Mouse (Mus musculus): ENCODE results near the gene Nfib. TPM values are rescaled to one million over a fixed set of nuclear protein-coding genes. Genes with fewer than 3 reads are reported as not detected.

Gene Nfib
- polyA plus RNA-seq, 1 experiment from 2014 or later, result 31.8 TPM

- no peak for DNase-seq (ENCODE audit: low spot score)
- Histone ChIP-seq H3K27me3 (ENCODE audit: control insufficient read depth, insufficient read depth, low read length) (no peaks in the 10 kb centered on the region), H3K36me3 (ENCODE audit: control insufficient read depth, insufficient read depth, low read length) (no peaks in the 10 kb centered on the region), H3K4me2 (ENCODE audit: low read depth, severe bottlenecking) (no peak overlapping the region), H3K9ac (ENCODE audit: low read length) (no peak overlapping the region), H3K9me3 (ENCODE audit: control insufficient read depth, low read length) (no peaks in the 10 kb centered on the region), H3K4me1 (ENCODE audit: control insufficient read depth, insufficient read depth, low read length) (no peaks in the 10 kb centered on the region), H3K27ac (replicated peaks; ENCODE audit: low read depth, low read length) (no peak overlapping the region), H3K4me3 (ENCODE audit: low read depth, low read length) (no peak overlapping the region)
- ATAC-seq (ENCODE audit: insufficient number of reproducible peaks, low FRiP score, low TSS enrichment, low read depth), result no peak
- WGBS, result 84% methylated on average over 11 of the region's 11 CpGs
Measured at GRCm38 (mm10) chr4:82383991-82384731, 321.4 kb downstream of the Nfib start.

- no peak for ATAC-seq (ENCODE audit: insufficient number of reproducible peaks, low FRiP score, low TSS enrichment, low read depth)
- Histone ChIP-seq H3K27me3 (ENCODE audit: control insufficient read depth, insufficient read depth, low read length) (no peaks in the 10 kb centered on the region), H3K9ac (ENCODE audit: low read length) (no peak overlapping the region), H3K36me3 (ENCODE audit: control insufficient read depth, insufficient read depth, low read length) (no peaks in the 10 kb centered on the region), H3K4me1 (ENCODE audit: control insufficient read depth, insufficient read depth, low read length) (no peaks in the 10 kb centered on the region), H3K4me3 (ENCODE audit: low read depth, low read length) (no peak overlapping the region), H3K4me2 (ENCODE audit: low read depth, severe bottlenecking) (no peak overlapping the region), H3K9me3 (ENCODE audit: control insufficient read depth, low read length) (no peaks in the 10 kb centered on the region), H3K27ac (replicated peaks; ENCODE audit: low read depth, low read length) (no peak overlapping the region)
- no peak for DNase-seq (ENCODE audit: low spot score)
- 84% methylated on average over 8 of the region's 8 CpGs for WGBS
Measured at GRCm38 (mm10) chr4:82383346-82383745, 322.2 kb downstream of the Nfib start.

GRCm38 (mm10) chr4:82381786-82382185, 323.8 kb downstream of the Nfib start:
- no peaks in the 10 kb centered on the region for H3K9me3 ChIP-seq (ENCODE audit: control insufficient read depth, low read length)
- ATAC-seq (ENCODE audit: insufficient number of reproducible peaks, low FRiP score, low TSS enrichment, low read depth) (no peak), DNase-seq (ENCODE audit: low spot score) (no peak)
- WGBS, result 70% methylated on average over 1 of the region's 1 CpGs
- H3K4me2 ChIP-seq (ENCODE audit: low read depth, severe bottlenecking), result no peak overlapping the region
- H3K27ac ChIP-seq (replicated peaks; ENCODE audit: low read depth, low read length), result no peak overlapping the region
- H3K27me3 ChIP-seq (ENCODE audit: control insufficient read depth, insufficient read depth, low read length), result no peaks in the 10 kb centered on the region
- no peak overlapping the region for H3K9ac ChIP-seq (ENCODE audit: low read length)
- no peaks in the 10 kb centered on the region for H3K36me3 ChIP-seq (ENCODE audit: control insufficient read depth, insufficient read depth, low read length)
- H3K4me1 ChIP-seq (ENCODE audit: control insufficient read depth, insufficient read depth, low read length), result no peaks in the 10 kb centered on the region
- no peak overlapping the region for H3K4me3 ChIP-seq (ENCODE audit: low read depth, low read length)

- no peaks in the 10 kb centered on the region for H3K9me3 ChIP-seq (ENCODE audit: control insufficient read depth, low read length)
- no peak overlapping the region for H3K9ac ChIP-seq (ENCODE audit: low read length)
- H3K4me1 ChIP-seq (ENCODE audit: control insufficient read depth, insufficient read depth, low read length), result no peaks in the 10 kb centered on the region
- H3K4me3 ChIP-seq (ENCODE audit: low read depth, low read length), result no peak overlapping the region
- no peak overlapping the region for H3K4me2 ChIP-seq (ENCODE audit: low read depth, severe bottlenecking)
- no peak overlapping the region for H3K27ac ChIP-seq (replicated peaks; ENCODE audit: low read depth, low read length)
- no peaks in the 10 kb centered on the region for H3K27me3 ChIP-seq (ENCODE audit: control insufficient read depth, insufficient read depth, low read length)
- DNase-seq (ENCODE audit: low spot score) (no peak), ATAC-seq (ENCODE audit: insufficient number of reproducible peaks, low FRiP score, low TSS enrichment, low read depth) (no peak)
- no peaks in the 10 kb centered on the region for H3K36me3 ChIP-seq (ENCODE audit: control insufficient read depth, insufficient read depth, low read length)
Measured at GRCm38 (mm10) chr4:82380578-82380977, 325.0 kb downstream of the Nfib start.

- Histone ChIP-seq H3K9me3 (ENCODE audit: control insufficient read depth, low read length) (no peaks in the 10 kb centered on the region), H3K36me3 (ENCODE audit: control insufficient read depth, insufficient read depth, low read length) (no peaks in the 10 kb centered on the region), H3K4me3 (ENCODE audit: low read depth, low read length) (no peak overlapping the region), H3K27me3 (ENCODE audit: control insufficient read depth, insufficient read depth, low read length) (no peaks in the 10 kb centered on the region), H3K4me2 (ENCODE audit: low read depth, severe bottlenecking) (no peak overlapping the region), H3K27ac (replicated peaks; ENCODE audit: low read depth, low read length) (no peak overlapping the region), H3K9ac (ENCODE audit: low read length) (no peak overlapping the region), H3K4me1 (ENCODE audit: control insufficient read depth, insufficient read depth, low read length) (no peaks in the 10 kb centered on the region)
- WGBS, result 94% methylated on average over 3 of the region's 3 CpGs
- no peak for ATAC-seq (ENCODE audit: insufficient number of reproducible peaks, low FRiP score, low TSS enrichment, low read depth)
- DNase-seq (ENCODE audit: low spot score), result no peak
Measured at GRCm38 (mm10) chr4:82378050-82378449, 327.5 kb downstream of the Nfib start.

GRCm38 (mm10) chr4:82377621-82378020, 327.9 kb downstream of the Nfib start:
- Histone ChIP-seq H3K4me1 (ENCODE audit: control insufficient read depth, insufficient read depth, low read length) (no peaks in the 10 kb centered on the region), H3K9ac (ENCODE audit: low read length) (no peak overlapping the region), H3K4me2 (ENCODE audit: low read depth, severe bottlenecking) (no peak overlapping the region), H3K27ac (replicated peaks; ENCODE audit: low read depth, low read length) (no peak overlapping the region), H3K4me3 (ENCODE audit: low read depth, low read length) (no peak overlapping the region), H3K27me3 (ENCODE audit: control insufficient read depth, insufficient read depth, low read length) (no peaks in the 10 kb centered on the region), H3K36me3 (ENCODE audit: control insufficient read depth, insufficient read depth, low read length) (no peaks in the 10 kb centered on the region), H3K9me3 (ENCODE audit: control insufficient read depth, low read length) (no peaks in the 10 kb centered on the region)
- DNase-seq (ENCODE audit: low spot score), result no peak
- no peak for ATAC-seq (ENCODE audit: insufficient number of reproducible peaks, low FRiP score, low TSS enrichment, low read depth)
- WGBS, result 88% methylated on average over 3 of the region's 3 CpGs

GRCm38 (mm10) chr4:82374560-82374959, 331.0 kb downstream of the Nfib start:
- no peak for ATAC-seq (ENCODE audit: insufficient number of reproducible peaks, low FRiP score, low TSS enrichment, low read depth)
- Histone ChIP-seq H3K36me3 (ENCODE audit: control insufficient read depth, insufficient read depth, low read length) (no peaks in the 10 kb centered on the region), H3K9me3 (ENCODE audit: control insufficient read depth, low read length) (no peaks in the 10 kb centered on the region), H3K27ac (replicated peaks; ENCODE audit: low read depth, low read length) (no peak overlapping the region), H3K9ac (ENCODE audit: low read length) (no peak overlapping the region), H3K27me3 (ENCODE audit: control insufficient read depth, insufficient read depth, low read length) (no peaks in the 10 kb centered on the region), H3K4me1 (ENCODE audit: control insufficient read depth, insufficient read depth, low read length) (no peaks in the 10 kb centered on the region), H3K4me2 (ENCODE audit: low read depth, severe bottlenecking) (no peak overlapping the region), H3K4me3 (ENCODE audit: low read depth, low read length) (no peak overlapping the region)
- 65% methylated on average over 5 of the region's 5 CpGs for WGBS
- no peak for DNase-seq (ENCODE audit: low spot score)

- Histone ChIP-seq H3K27ac (replicated peaks; ENCODE audit: low read depth, low read length) (no peak overlapping the region), H3K4me1 (ENCODE audit: control insufficient read depth, insufficient read depth, low read length) (no peaks in the 10 kb centered on the region), H3K9ac (ENCODE audit: low read length) (no peak overlapping the region), H3K4me2 (ENCODE audit: low read depth, severe bottlenecking) (no peak overlapping the region), H3K4me3 (ENCODE audit: low read depth, low read length) (no peak overlapping the region), H3K9me3 (ENCODE audit: control insufficient read depth, low read length) (no peaks in the 10 kb centered on the region), H3K36me3 (ENCODE audit: control insufficient read depth, insufficient read depth, low read length) (no peaks in the 10 kb centered on the region), H3K27me3 (ENCODE audit: control insufficient read depth, insufficient read depth, low read length) (no peaks in the 10 kb centered on the region)
- DNase-seq (ENCODE audit: low spot score) (no peak), ATAC-seq (ENCODE audit: insufficient number of reproducible peaks, low FRiP score, low TSS enrichment, low read depth) (no peak)
- WGBS, result 93% methylated on average over 4 of the region's 4 CpGs
Measured at GRCm38 (mm10) chr4:82372217-82372616, 333.3 kb downstream of the Nfib start.

GRCm38 (mm10) chr4:82371471-82371870, 334.1 kb downstream of the Nfib start:
- Histone ChIP-seq H3K4me1 (ENCODE audit: control insufficient read depth, insufficient read depth, low read length) (no peaks in the 10 kb centered on the region), H3K27ac (replicated peaks; ENCODE audit: low read depth, low read length) (no peak overlapping the region), H3K4me2 (ENCODE audit: low read depth, severe bottlenecking) (no peak overlapping the region), H3K9ac (ENCODE audit: low read length) (no peak overlapping the region), H3K27me3 (ENCODE audit: control insufficient read depth, insufficient read depth, low read length) (no peaks in the 10 kb centered on the region), H3K9me3 (ENCODE audit: control insufficient read depth, low read length) (no peaks in the 10 kb centered on the region), H3K4me3 (ENCODE audit: low read depth, low read length) (no peak overlapping the region), H3K36me3 (ENCODE audit: control insufficient read depth, insufficient read depth, low read length) (no peaks in the 10 kb centered on the region)
- no peak for DNase-seq (ENCODE audit: low spot score)
- ATAC-seq (ENCODE audit: insufficient number of reproducible peaks, low FRiP score, low TSS enrichment, low read depth), result no peak
- 89% methylated on average over 4 of the region's 4 CpGs for whole genome bisulfite sequencing

Data from limb, embryonic 11.5 days (tissue).